Mouse (Mus musculus) kidney, embryonic 16.5 days (tissue): ENCODE results near the gene Serac1. TPM values are rescaled to one million over a fixed set of nuclear protein-coding genes. Genes with fewer than 3 reads are reported as not detected.

ENCODE experiments used
- ATAC-seq: fragments of 200-750 bp; cut with Nextera tagmentation; 2 replicates; pipeline ENCODE4 v1.8.0; 2017; ENCODE audit warnings: moderate TSS enrichment; ENCODE audit not compliant: low FRiP score, low TSS enrichment
- H3K27ac ChIP-seq: fragments of 300-500 bp; sonication (generic); 2 replicates; pipeline ENCODE4 v1.5.1; 2014; ENCODE audit warnings: low read length
- H3K27me3 ChIP-seq: fragments of 300-500 bp; sonication (generic); 2 replicates; pipeline ENCODE4 v1.6.1; 2014; ENCODE audit warnings: low read length, control low read depth, mixed read lengths; ENCODE audit not compliant: insufficient read depth
- H3K36me3 ChIP-seq: fragments of 300-500 bp; sonication (generic); 2 replicates; pipeline ENCODE4 v1.6.1; 2014; ENCODE audit warnings: low read length, control low read depth, mixed read lengths; ENCODE audit not compliant: insufficient read depth
- H3K4me1 ChIP-seq: fragments of 300-500 bp; sonication (generic); 2 replicates; pipeline ENCODE4 v1.6.1; 2014; ENCODE audit warnings: low read length, control low read depth, mixed read lengths; ENCODE audit not compliant: insufficient read depth
- H3K4me2 ChIP-seq: fragments of 300-500 bp; sonication (generic); replicated peaks from 2 replicates; pipeline ENCODE4 v1.6.1; 2014; ENCODE audit warnings: low read depth, low read length
- H3K4me3 ChIP-seq: fragments of 300-500 bp; sonication (generic); 2 replicates; pipeline ENCODE4 v1.5.1; 2014; ENCODE audit warnings: mild to moderate bottlenecking, low read length
- H3K9ac ChIP-seq: fragments of 300-500 bp; sonication (generic); replicated peaks from 2 replicates; pipeline ENCODE4 v1.6.1; 2014; ENCODE audit warnings: low read length
- H3K9me3 ChIP-seq: fragments of 300-500 bp; sonication (generic); 2 replicates; pipeline ENCODE4 v1.6.1; 2016; ENCODE audit warnings: low read length, control low read depth
- WGBS: fragments of 180-500 bp; shearing (Covaris S2); extraction: QIAGEN DNeasy Blood & Tissue Kit; methylation state at CpG from one replicate; pipeline ENCODE4 v1.1.7; 2014; 5-methylcytosine and 5-hydroxymethylcytosine counted together
- polyA plus RNA-seq: library from polyadenylated mRNA; unstranded; fragments of >200 nt; fragmentation: Nextera tagmentation; extraction: Ambion mirVana; gene quantifications from 2 replicates; pipeline ENCODE4 v1.2.1, GENCODE M21; 2015

Serac1 gene
- polyA plus RNA-seq, 1 experiment from 2014 or later: 5.1 TPM

GRCm38 (mm10) chr17:6108175-6108574, 28.6 kb upstream of the Serac1 start:
- WGBS: 41% methylated on average over 7 of the region's 7 CpGs
- Histone ChIP-seq H3K9me3 (no peaks in the 10 kb centered on the region), H3K4me1 (peaks cover 16% of the 10 kb centered on the region), H3K36me3 (no peaks in the 10 kb centered on the region), H3K4me3 (peak overlapping the region; percentile 90), H3K9ac (peak overlapping the region; percentile 96), H3K27ac (no peak overlapping the region), H3K4me2 (peak overlapping the region; percentile 80), H3K27me3 (no peaks in the 10 kb centered on the region)
- no peak for ATAC-seq

- H3K9me3 ChIP-seq: no peaks in the 10 kb centered on the region
- under 1% methylated on average over 34 of the region's 50 CpGs for WGBS
These were observed 27.6 kb upstream of the Serac1 start for GRCm38 (mm10) chr17:6107015-6107601.

GRCm38 (mm10) chr17:6106361-6107014, 26.9 kb upstream of the Serac1 start, which contains the start of gene Tulp4:
Gene Tulp4, plus strand, starts transcription at chr17:6106437.
- Histone ChIP-seq H3K4me1 (peaks cover 16% of the 10 kb centered on the region), H3K9ac (peak within 1 kb of the TSS; percentile 96), H3K27ac (peak within 1 kb of the TSS; percentile 92), H3K4me2 (peak within 1 kb of the TSS; percentile 80), H3K9me3 (no peaks in the 10 kb centered on the region), H3K36me3 (no peaks in the 10 kb centered on the region), H3K4me3 (peak within 1 kb of the TSS; percentile 90), H3K27me3 (no peaks in the 10 kb centered on the region)
- peak; percentile 98 for ATAC-seq
- under 1% methylated on average over 32 of the region's 76 CpGs for WGBS

More at GRCm38 (mm10) chr17:6107015-6107601, 27.6 kb upstream of the Serac1 start:
- H3K9ac ChIP-seq: peak overlapping the region; percentile 96
- 0 out of 2 replicates have a peak, but pooled peaks have one; percentile 11 for ATAC-seq
- H3K4me3 ChIP-seq: peak overlapping the region; percentile 90
- H3K27ac ChIP-seq: peak overlapping the region; percentile 92
- H3K27me3 ChIP-seq: no peaks in the 10 kb centered on the region
- H3K4me2 ChIP-seq: peak overlapping the region; percentile 80
- H3K36me3 ChIP-seq: no peaks in the 10 kb centered on the region
- H3K4me1 ChIP-seq: peaks cover 16% of the 10 kb centered on the region

GRCm38 (mm10) chr17:6103566-6103965, 24.0 kb upstream of the Serac1 start:
- Histone ChIP-seq H3K27me3 (no peaks in the 10 kb centered on the region), H3K27ac (no peak overlapping the region), H3K4me2 (no peak overlapping the region), H3K9ac (no peak overlapping the region), H3K4me1 (peaks cover 12% of the 10 kb centered on the region), H3K9me3 (no peaks in the 10 kb centered on the region), H3K36me3 (no peaks in the 10 kb centered on the region), H3K4me3 (no peak overlapping the region)
- ATAC-seq: no peak
- WGBS: 82% methylated on average over 6 of the region's 6 CpGs

GRCm38 (mm10) chr17:6102287-6102686, 22.7 kb upstream of the Serac1 start:
- Histone ChIP-seq H3K4me2 (no peak overlapping the region), H3K27me3 (no peaks in the 10 kb centered on the region), H3K9ac (no peak overlapping the region), H3K9me3 (no peaks in the 10 kb centered on the region), H3K27ac (no peak overlapping the region), H3K4me3 (no peak overlapping the region), H3K36me3 (no peaks in the 10 kb centered on the region), H3K4me1 (no peaks in the 10 kb centered on the region)
- ATAC-seq: no peak
- 92% methylated on average over 3 of the region's 3 CpGs for WGBS

- no peak overlapping the region for H3K4me3 ChIP-seq
- WGBS: 25% methylated on average over 4 of the region's 4 CpGs
- H3K4me1 ChIP-seq: no peaks in the 10 kb centered on the region
- H3K4me2 ChIP-seq: no peak overlapping the region
- H3K27ac ChIP-seq: no peak overlapping the region
- H3K27me3 ChIP-seq: no peaks in the 10 kb centered on the region
- H3K36me3 ChIP-seq: no peaks in the 10 kb centered on the region
- ATAC-seq: no peak
- no peak overlapping the region for H3K9ac ChIP-seq
- H3K9me3 ChIP-seq: no peaks in the 10 kb centered on the region
These were observed 18.3 kb upstream of the Serac1 start for GRCm38 (mm10) chr17:6097884-6098283.

GRCm38 (mm10) chr17:6095579-6095978, 16.0 kb upstream of the Serac1 start:
- no peak for ATAC-seq
- Histone ChIP-seq H3K4me1 (no peaks in the 10 kb centered on the region), H3K27ac (no peak overlapping the region), H3K9ac (no peak overlapping the region), H3K4me3 (no peak overlapping the region), H3K36me3 (peaks cover 5% of the 10 kb centered on the region; the same call in 1 of the 2 replicates), H3K9me3 (no peaks in the 10 kb centered on the region), H3K27me3 (no peaks in the 10 kb centered on the region), H3K4me2 (no peak overlapping the region)

GRCm38 (mm10) chr17:6091604-6092003, 12.1 kb upstream of the Serac1 start:
- Histone ChIP-seq H3K4me1 (no peaks in the 10 kb centered on the region), H3K4me3 (no peak overlapping the region), H3K4me2 (no peak overlapping the region), H3K27ac (no peak overlapping the region), H3K9ac (no peak overlapping the region), H3K27me3 (no peaks in the 10 kb centered on the region), H3K36me3 (peaks cover 9% of the 10 kb centered on the region; the same call in 1 of the 2 replicates), H3K9me3 (no peaks in the 10 kb centered on the region)
- ATAC-seq: no peak
- WGBS: 90% methylated on average over 6 of the region's 6 CpGs

GRCm38 (mm10) chr17:6083323-6083890, 3.9 kb upstream of the Serac1 start:
- Histone ChIP-seq H3K9ac (no peak overlapping the region), H3K36me3 (peaks cover 24% of the 10 kb centered on the region; the same call in 1 of the 2 replicates), H3K4me3 (no peak overlapping the region), H3K4me2 (no peak overlapping the region), H3K27me3 (no peaks in the 10 kb centered on the region), H3K4me1 (peaks cover 9% of the 10 kb centered on the region), H3K9me3 (no peaks in the 10 kb centered on the region), H3K27ac (no peak overlapping the region)
- WGBS: 90% methylated on average over 5 of the region's 5 CpGs
- ATAC-seq: no peak

- no peaks in the 10 kb centered on the region for H3K27me3 ChIP-seq
- no peak overlapping the region for H3K4me2 ChIP-seq
- H3K9me3 ChIP-seq: no peaks in the 10 kb centered on the region
- ATAC-seq: peak; percentile 83
- peaks cover under 1% of the 10 kb centered on the region for H3K4me1 ChIP-seq
- H3K9ac ChIP-seq: no peak overlapping the region
- H3K4me3 ChIP-seq: no peak overlapping the region
- H3K27ac ChIP-seq: no peak overlapping the region
- 18% methylated on average over 7 of the region's 7 CpGs for WGBS
- peaks cover 9% of the 10 kb centered on the region; the same call in 1 of the 2 replicates for H3K36me3 ChIP-seq
These were observed 6.1 kb downstream of the Serac1 start for GRCm38 (mm10) chr17:6073405-6073804.
